Mouse (Mus musculus): ENCODE measurements at regions not wholly inside any gene's neighbourhood (a gene's known extent, or its start where the extent isn't known, plus 50 kb on each side); places are given as distances from the start of the nearest gene placed in this dataset.
A peak's percentile ranks its signal among the peaks of the same experiment; 100 is the strongest.

DNA sequence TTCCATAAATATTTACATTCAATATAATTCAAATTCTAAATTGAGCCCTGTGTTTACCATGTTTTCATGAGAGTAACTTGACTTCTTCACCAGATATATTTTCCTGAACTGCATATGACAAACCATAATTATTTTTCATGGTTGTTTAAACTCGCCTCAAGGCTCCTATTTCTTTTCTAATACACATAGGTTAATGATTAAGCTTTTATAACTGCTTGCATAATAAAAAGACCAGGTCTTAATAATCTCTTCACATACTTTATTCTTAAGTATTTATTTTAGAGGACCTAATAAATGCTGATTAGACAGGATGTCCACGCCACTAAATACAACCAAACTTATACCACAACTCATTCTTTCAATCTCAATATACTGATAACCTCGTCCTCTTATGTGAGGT lies 86.1 kb upstream of the Gnpda2 start:
- DNase-seq (ENCODE audit: low spot score in 2 of 2) = no peak

DNA sequence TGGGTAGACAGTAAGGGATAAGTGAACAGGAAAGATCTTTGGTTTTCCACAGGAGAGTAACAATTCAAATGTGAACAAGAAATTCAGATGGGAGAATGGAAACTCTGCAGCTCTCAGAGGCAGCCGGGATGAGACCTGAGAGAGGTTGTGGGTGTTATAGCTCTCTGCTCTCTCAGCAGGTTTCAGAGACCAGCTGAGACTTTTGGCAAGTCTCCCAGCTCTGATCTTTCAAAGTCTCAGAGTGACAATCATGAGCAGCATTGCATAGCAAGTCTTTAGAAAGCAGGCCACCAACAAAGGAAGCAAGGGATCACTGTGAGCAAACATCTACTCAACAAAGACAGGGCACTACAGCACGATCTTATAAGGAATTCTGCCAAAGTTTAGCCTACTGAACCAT lies 73.4 kb upstream of the Gnpda2 start:
- peak in 1 of 2 experiments; percentile 15 for DNase-seq (ENCODE audit: low spot score in 2 of 2)

DNA sequence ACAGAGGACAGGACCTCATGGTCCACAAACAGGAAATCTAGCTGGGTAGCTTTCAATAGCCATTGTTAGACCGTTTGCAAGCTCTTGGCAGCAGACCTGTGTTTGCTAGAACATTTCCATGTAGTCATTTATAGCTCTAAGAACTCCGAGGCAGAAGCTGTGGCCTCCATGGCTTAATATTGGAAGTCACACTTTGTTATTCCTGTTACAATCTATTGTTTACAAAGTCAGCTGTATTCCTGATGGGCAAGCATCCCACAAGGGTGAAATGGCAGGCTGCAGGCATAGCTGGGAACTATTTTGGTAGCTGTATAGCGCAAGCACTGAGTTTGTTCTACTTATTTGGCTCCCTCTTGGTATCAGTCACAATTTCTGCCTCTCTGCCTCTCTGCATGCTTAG lies 71.8 kb upstream of the Gnpda2 start:
- no peak for DNase-seq (ENCODE audit: low spot score in 2 of 2)

All from cerebellum, postnatal 4 days (tissue).